Mouse (Mus musculus): ENCODE data around the gene Nacc2.

- TF ChIP-seq EP300 (optimal IDR thresholded peaks at IDR 0.05) (no peak), CTCF (IDR thresholded peaks at IDR 0.05; ENCODE audit: low read depth) (no peak)
These were observed 49.1 kb upstream of the Nacc2 start for GRCm38 (mm10) chr2:26172166-26172565.

All from stomach, postnatal 0 days (tissue).